Mouse (Mus musculus) embryonic facial prominence, embryonic 10.5 days (tissue): ENCODE measurements around the gene Prr18. TPM values are rescaled to one million over a fixed set of nuclear protein-coding genes. Genes with fewer than 3 reads are reported as not detected.
"Not testable (repeated sequence)": the region's sequence is repeated elsewhere in the genome, so short reads cannot be mapped to it uniquely, and the experiment has no call there.

Experiments used
- DNase-seq: peaks from one replicate; pipeline ENCODE4 v3.0.0-alpha.2; 2017; ENCODE audit warnings: low spot score
- H3K27ac ChIP-seq: fragments of 300-500 bp; sonication (generic); replicated peaks from 2 replicates; pipeline ENCODE4 v1.5.1; 2016; ENCODE audit warnings: mild to moderate bottlenecking
- H3K27me3 ChIP-seq: fragments of 300-500 bp; sonication (generic); replicated peaks from 2 replicates; pipeline ENCODE4 v1.6.1; 2016; ENCODE audit warnings: low read depth, mild to moderate bottlenecking; ENCODE audit not compliant: poor library complexity, severe bottlenecking
- H3K36me3 ChIP-seq: fragments of 300-500 bp; sonication (generic); replicated peaks from 2 replicates; pipeline ENCODE4 v1.6.1; 2016; ENCODE audit warnings: mild to moderate bottlenecking, moderate library complexity
- H3K4me1 ChIP-seq: fragments of 300-500 bp; sonication (generic); 2 replicates; pipeline ENCODE4 v1.6.1; 2016
- H3K4me3 ChIP-seq: fragments of 300-500 bp; sonication (generic); 2 replicates; pipeline ENCODE4 v1.5.1; 2016; ENCODE audit warnings: mild to moderate bottlenecking, moderate library complexity
- H3K9me3 ChIP-seq: fragments of 300-500 bp; sonication (generic); 2 replicates; pipeline ENCODE4 v1.6.1; 2016; ENCODE audit warnings: mild to moderate bottlenecking
- WGBS: fragments of 180-500 bp; shearing (Covaris S2); methylation state at CpG from one replicate; pipeline ENCODE4 v1.1.7; 2016; 5-methylcytosine and 5-hydroxymethylcytosine counted together
- polyA plus RNA-seq: library from polyadenylated mRNA; unstranded; fragments of >200 nt; fragmentation: Nextera tagmentation; extraction: Ambion mirVana; gene quantifications from 2 replicates; pipeline ENCODE4 v1.2.1, GENCODE M21; 2016

The Prr18 gene
- polyA plus RNA-seq = 0.32 and 0.33 TPM in 2 replicates

DNA sequence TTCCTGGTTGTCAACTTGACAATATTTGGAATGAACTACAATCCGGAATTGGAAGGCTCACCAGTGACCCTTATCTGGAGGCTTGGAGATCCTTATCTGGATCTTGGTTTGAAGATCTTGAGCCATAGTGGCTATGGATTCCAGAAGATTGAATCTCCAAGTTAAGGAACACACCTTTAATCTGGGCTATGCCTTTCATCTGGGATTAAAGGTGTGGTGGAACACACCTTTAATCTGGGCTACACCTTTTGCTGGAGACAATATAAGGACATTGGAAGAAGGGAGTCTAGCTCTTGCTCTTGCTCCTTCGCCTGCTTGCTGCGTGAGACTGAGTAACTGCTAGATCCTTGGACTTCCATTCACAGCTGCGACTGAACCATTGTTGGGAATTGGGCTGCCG is at the start of gene Prr18:
Prr18 (plus strand) TSS at position 301 of the 400 bp plus-strand sequence.
- H3K4me3 ChIP-seq, H3K27ac ChIP-seq, H3K36me3 ChIP-seq, DNase-seq, H3K9me3 ChIP-seq: not testable (repeated sequence)
- 82% methylated on average over 1 of the region's 5 CpGs for WGBS
- peaks cover 46% of the 10 kb centered on the region for H3K27me3 ChIP-seq
- peaks cover 19% of the 10 kb centered on the region for H3K4me1 ChIP-seq

DNA sequence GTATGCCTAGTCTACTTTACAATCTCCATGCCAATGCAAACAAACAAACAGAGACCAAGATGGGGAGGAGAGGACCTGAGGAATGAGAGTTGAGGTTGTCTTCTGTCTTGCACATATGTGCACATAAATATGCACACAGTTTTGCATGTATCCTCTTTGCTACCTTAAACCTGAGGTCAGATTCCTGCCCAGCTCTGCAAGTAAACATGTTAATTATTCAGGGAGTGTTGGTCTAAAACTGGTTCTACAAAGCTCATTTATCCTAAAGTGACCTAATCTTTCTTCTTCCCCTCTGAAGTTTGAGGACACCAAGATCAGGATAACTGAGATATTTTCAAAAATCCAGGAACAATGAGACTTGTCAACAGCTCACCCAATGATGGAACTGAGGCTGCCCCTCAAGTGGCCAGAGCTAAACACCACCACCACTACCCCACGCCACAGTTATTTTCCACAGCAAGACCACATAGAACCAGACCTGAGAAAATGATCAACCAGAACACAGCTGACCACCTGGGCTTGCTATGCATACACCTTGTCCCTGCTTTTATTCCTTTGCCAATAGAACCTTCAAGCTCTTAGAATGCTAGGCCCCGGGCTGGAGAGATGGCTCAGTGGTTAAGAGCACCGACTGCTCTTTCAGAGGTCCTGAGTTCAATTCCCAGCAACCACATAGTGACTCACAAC is 47.1 kb upstream of the Prr18 start:
- DNase-seq = no peak
- Histone ChIP-seq H3K36me3 (no peaks in the 10 kb centered on the region), H3K4me3 (no peak overlapping the region), H3K9me3 (no peaks in the 10 kb centered on the region), H3K27me3 (peaks cover 12% of the 10 kb centered on the region), H3K4me1 (no peaks in the 10 kb centered on the region), H3K27ac (no peak overlapping the region)
- 90% methylated on average over 3 of the region's 3 CpGs for WGBS

DNA sequence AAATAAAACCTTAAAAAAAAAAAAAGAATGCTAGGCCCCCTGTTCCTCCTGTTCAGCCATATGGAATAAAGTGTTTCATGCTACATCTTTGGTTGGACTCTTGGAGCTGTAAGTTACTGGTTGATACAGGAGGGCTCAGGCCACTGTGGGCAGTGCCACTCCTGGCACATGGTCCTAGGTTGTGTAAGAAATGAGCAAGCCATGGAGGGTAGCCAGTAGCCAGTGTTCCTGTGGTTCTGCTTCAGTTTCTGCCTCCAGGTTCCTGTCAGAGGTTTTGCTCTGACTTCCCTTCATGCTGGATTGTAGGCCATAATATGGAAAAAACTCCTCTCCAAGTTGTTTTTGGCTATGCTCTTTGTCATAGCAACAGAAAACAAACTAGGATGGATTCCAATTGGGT is 46.5 kb upstream of the Prr18 start:
- Histone ChIP-seq H3K27ac (no peak overlapping the region), H3K4me3 (no peak overlapping the region), H3K36me3 (no peaks in the 10 kb centered on the region), H3K4me1 (no peaks in the 10 kb centered on the region), H3K9me3 (no peaks in the 10 kb centered on the region), H3K27me3 (peaks cover 6% of the 10 kb centered on the region)
- DNase-seq = no peak

DNA sequence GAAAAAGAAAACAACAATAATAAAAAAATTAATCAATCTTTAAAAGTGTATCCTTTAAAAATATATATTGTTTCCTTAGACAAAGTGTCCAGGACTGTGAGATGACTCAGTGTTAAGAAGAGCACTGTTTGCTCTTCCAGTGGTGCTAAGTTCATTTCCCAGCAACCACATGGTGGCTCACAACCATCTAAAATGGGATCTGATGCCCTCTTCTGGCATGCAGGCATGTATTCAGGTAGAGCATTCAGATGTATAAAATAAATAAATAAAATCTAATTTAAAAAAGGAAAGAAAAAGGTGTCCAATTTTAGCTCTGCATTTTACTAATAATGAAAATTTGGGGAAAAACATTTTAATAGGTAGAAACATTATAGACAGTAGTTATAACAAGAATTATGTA is 41.4 kb upstream of the Prr18 start:
- no peak overlapping the region for H3K4me3 ChIP-seq
- H3K4me1 ChIP-seq = no peaks in the 10 kb centered on the region
- no peaks in the 10 kb centered on the region for H3K9me3 ChIP-seq
- no peak for DNase-seq
- H3K27ac ChIP-seq = no peak overlapping the region
- no peaks in the 10 kb centered on the region for H3K27me3 ChIP-seq
- no peaks in the 10 kb centered on the region for H3K36me3 ChIP-seq

DNA sequence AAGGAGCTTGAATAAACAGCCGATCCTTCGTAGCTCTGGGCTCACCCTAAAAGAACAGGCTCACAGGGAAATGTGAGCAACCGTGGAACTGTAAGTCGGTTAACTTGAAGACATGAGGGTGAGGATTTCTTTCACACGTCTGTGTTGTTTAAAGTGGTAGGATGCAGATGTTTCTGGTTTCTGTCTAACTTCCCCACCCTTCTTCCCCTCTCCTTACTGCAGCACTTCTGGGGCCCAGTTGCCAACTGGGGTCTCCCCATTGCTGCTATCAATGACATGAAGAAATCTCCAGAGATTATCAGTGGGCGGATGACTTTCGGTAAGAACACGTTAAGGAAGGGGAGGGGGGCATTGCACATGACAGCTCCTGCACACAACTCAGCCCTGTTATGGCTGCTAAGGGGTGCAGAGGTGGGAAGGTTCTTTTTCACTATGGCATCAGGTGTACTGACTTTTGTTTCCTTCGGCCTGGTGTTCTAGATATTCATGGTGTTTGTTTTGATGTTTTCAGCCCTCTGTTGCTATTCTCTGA is 40.9 kb upstream of the Prr18 start:
- Histone ChIP-seq H3K27me3 (no peaks in the 10 kb centered on the region), H3K36me3 (no peaks in the 10 kb centered on the region), H3K27ac (no peak overlapping the region), H3K9me3 (no peaks in the 10 kb centered on the region), H3K4me1 (no peaks in the 10 kb centered on the region), H3K4me3 (no peak overlapping the region)
- 85% methylated on average over 9 of the region's 9 CpGs for WGBS
- DNase-seq = no peak

DNA sequence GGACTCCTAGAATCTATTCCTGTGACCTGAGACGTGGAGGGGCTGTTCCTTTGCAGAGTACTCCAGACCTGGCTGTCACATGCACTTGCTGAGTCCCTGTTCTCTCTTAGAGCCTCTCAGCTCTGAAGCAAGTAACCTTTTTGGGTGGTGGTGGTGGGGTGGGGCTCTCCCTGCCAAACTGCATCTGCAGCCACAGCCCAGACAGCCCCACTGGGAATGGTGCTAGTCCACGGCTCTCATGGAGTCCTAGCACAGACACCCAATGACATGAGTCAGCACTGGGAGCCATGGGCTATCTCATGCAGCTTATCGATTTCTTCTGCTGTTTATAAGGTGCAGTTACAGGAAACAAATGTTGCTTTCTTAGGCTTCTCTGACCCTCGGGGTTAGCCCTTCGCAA is 39.5 kb upstream of the Prr18 start:
- no peaks in the 10 kb centered on the region for H3K27me3 ChIP-seq
- WGBS = 84% methylated on average over 5 of the region's 5 CpGs
- no peaks in the 10 kb centered on the region for H3K36me3 ChIP-seq
- H3K9me3 ChIP-seq = no peaks in the 10 kb centered on the region
- H3K4me1 ChIP-seq = no peaks in the 10 kb centered on the region
- H3K4me3 ChIP-seq = no peak overlapping the region
- H3K27ac ChIP-seq = no peak overlapping the region
- no peak for DNase-seq

DNA sequence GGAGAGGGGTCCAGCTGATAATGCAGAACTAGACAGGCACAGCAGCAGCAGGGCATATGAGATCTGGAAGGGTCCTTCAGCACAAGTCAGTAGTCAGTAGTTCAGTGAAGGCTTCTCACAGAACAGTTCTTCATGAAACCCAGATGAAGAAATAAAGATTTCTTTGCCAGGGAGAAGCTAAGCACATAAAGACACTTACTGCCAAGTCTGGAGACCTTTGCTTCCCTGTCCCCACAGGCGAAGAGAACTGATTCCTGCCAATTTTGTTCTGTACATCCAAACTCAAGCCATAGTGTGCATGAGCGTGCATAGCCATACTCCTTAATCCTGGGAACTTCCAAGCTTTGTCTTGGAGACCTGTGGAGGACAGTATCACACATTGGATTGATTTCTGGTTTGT is 39.0 kb upstream of the Prr18 start:
- H3K36me3 ChIP-seq = no peaks in the 10 kb centered on the region
- no peaks in the 10 kb centered on the region for H3K27me3 ChIP-seq
- no peak overlapping the region for H3K4me3 ChIP-seq
- H3K4me1 ChIP-seq = no peaks in the 10 kb centered on the region
- WGBS = 78% methylated on average over 2 of the region's 2 CpGs
- H3K27ac ChIP-seq = no peak overlapping the region
- DNase-seq = no peak
- no peaks in the 10 kb centered on the region for H3K9me3 ChIP-seq

DNA sequence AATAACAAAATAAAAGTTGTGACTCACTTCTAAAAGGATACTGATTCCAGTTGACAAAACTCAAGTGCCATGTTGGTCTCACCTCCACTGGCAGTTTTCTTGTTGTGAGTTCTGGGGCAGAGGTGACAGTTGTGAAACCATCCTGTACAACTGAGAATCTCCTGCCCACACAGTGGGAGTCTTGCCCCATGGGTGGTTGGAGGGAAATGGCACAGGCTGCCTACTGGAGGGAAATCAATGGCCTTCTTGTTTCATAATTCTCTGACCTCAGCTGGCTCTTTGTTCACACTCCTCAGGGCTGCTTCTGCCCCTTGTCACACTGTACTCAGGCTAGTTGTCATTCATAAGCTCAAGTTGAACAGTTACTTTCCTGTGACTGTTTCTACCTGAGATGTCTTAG is 37.7 kb upstream of the Prr18 start:
- no peaks in the 10 kb centered on the region for H3K9me3 ChIP-seq
- H3K27me3 ChIP-seq = no peaks in the 10 kb centered on the region
- H3K27ac ChIP-seq = no peak overlapping the region
- H3K4me3 ChIP-seq = no peak overlapping the region
- no peaks in the 10 kb centered on the region for H3K4me1 ChIP-seq
- DNase-seq = no peak
- H3K36me3 ChIP-seq = no peaks in the 10 kb centered on the region

DNA sequence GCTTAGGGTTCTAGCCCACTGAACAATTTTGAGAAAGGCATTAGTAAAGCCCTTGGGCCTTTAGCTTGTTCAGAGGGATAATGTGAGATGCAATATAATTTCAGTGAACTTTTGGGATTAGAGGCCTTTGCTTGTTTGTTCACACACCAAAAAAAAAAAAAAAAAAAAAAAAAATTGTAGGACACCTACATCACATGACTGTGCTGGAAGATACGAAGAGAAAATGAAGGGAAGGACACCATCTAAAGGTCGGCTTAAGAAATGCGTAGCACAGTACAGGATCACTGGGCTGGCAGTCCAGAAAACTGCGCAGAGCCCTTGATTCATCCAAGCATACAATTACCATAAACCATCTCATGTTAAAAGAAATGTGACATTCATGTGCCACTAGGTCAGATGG is 35.7 kb upstream of the Prr18 start:
- WGBS = 78% methylated on average over 4 of the region's 4 CpGs
- no peaks in the 10 kb centered on the region for H3K9me3 ChIP-seq

DNA sequence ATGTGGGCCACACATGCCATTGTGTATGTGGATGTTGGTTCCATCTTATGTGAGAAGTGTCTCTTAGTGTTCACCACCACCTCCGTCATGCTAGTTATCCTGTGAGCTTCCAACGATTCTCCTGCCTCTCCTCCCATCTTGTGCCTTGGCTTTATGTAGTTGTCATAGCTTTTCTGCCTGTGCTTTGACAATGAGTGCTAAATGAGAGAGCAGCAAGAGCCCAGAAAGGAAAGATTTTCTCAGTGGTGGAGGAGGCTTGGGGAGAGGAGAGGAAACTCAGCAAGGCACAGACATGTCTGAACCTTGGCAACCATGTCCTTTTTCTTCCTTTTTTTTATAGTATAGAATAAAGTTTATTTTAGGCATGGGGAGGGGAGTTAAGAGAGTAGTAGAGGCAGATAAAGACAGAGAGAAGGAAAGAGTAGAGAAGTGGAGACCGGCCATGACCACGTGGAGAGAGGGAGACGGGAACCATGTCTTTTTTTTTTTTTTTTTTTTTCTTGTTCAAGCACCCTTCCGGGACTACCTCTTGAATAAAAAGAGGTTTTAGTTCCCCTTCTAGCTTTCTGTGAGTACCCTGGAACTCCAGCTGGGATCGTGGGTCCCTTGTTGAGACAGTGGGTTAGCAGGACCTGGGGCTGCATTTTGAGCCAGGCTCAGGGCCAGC is 34.4 kb upstream of the Prr18 start:
- no peaks in the 10 kb centered on the region for H3K36me3 ChIP-seq
- 73% methylated on average over 7 of the region's 7 CpGs for WGBS
- no peaks in the 10 kb centered on the region for H3K27me3 ChIP-seq
- DNase-seq = no peak
- H3K27ac ChIP-seq = no peak overlapping the region
- H3K4me1 ChIP-seq = no peaks in the 10 kb centered on the region
- no peak overlapping the region for H3K4me3 ChIP-seq
- no peaks in the 10 kb centered on the region for H3K9me3 ChIP-seq

More for the DNA sequence above, 35.7 kb upstream of the Prr18 start:
- H3K27ac ChIP-seq = no peak overlapping the region
- no peaks in the 10 kb centered on the region for H3K36me3 ChIP-seq
- no peak for DNase-seq
- H3K4me1 ChIP-seq = no peaks in the 10 kb centered on the region
- H3K4me3 ChIP-seq = no peak overlapping the region
- H3K27me3 ChIP-seq = no peaks in the 10 kb centered on the region

DNA sequence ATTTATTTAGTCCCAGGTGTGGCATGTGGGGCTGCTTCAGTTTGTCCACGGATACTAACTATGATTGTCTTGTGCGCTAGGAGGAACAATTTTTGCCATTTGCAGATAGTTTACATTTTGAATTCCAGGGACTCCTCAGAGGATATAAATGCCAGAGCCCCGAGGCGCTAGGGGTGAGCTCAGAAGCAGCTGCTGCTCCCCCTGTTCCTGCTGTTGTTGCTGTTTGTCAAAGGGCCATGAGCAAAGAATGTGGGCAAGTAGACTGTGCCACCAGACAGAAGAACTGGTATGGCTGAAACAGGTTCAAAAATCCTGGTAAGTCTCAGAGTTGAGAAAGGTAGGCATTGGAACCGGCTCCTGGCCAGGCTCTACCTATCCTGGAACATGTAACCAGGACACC is 33.6 kb upstream of the Prr18 start:
- Histone ChIP-seq H3K9me3 (no peaks in the 10 kb centered on the region), H3K4me1 (no peaks in the 10 kb centered on the region), H3K27ac (no peak overlapping the region), H3K27me3 (no peaks in the 10 kb centered on the region), H3K4me3 (no peak overlapping the region), H3K36me3 (no peaks in the 10 kb centered on the region)
- 62% methylated on average over 5 of the region's 5 CpGs for WGBS
- DNase-seq = no peak

DNA sequence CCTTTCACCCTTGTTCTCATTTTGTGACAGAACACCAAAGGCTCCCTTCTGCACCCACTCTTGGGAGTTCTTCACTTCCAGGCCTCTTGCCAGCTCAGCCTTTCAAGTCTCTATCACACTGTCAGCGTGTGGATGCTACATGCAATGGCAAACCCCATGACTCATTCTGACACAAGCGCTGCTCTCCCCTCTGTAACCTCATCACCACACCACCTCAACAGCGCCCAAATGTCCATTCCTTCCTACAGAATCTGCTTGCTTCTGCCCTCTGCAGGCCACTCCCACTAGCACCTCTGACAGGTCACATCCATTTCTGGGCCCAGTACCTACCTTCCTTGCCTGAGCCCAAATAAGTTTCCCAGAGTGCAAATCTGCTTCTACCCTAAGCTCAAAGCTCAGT is 31.5 kb upstream of the Prr18 start:
- Histone ChIP-seq H3K27ac (no peak overlapping the region), H3K27me3 (no peaks in the 10 kb centered on the region), H3K9me3 (no peaks in the 10 kb centered on the region), H3K36me3 (no peaks in the 10 kb centered on the region), H3K4me1 (0 out of 2 replicates have a peak, but pooled peaks cover 5% of the 10 kb centered on the region), H3K4me3 (no peak overlapping the region)
- no peak for DNase-seq
- 23% methylated on average over 3 of the region's 3 CpGs for WGBS
